Mouse (Mus musculus) thymus, adult 2 months (tissue): ENCODE measurements around the gene Rin2.

Experiments used
- CTCF ChIP-seq: fragments of 200-500 bp; IDR thresholded peaks from 2 replicates; pipeline ENCODE4 v1.5.1; 2012; ENCODE audit warnings: mild to moderate bottlenecking, control low read depth, low read length, moderate library complexity, borderline replicate concordance; ENCODE audit not compliant: control insufficient read depth, poor library complexity, insufficient read depth; ENCODE audit errors: extremely low read depth
- POLR2A ChIP-seq: fragments of 200-500 bp; IDR thresholded peaks from 2 replicates; pipeline ENCODE4 v1.6.1; 2012; ENCODE audit warnings: mild to moderate bottlenecking, low read length, control low read depth, moderate library complexity; ENCODE audit not compliant: control insufficient read depth, poor library complexity, insufficient read depth; ENCODE audit errors: extremely low read depth

- no peak for TF ChIP-seq CTCF
- no peak for TF ChIP-seq POLR2A
Observed at GRCm38 (mm10) chr2:145718624-145719183, 43.7 kb downstream of the Rin2 start.
